Mouse (Mus musculus): ENCODE data around the gene Chd4.
"Not testable (repeated sequence)": the region's sequence is repeated elsewhere in the genome, so short reads cannot be mapped to it uniquely, and the experiment has no call there.

Chd4 gene

GRCm38 (mm10) chr6:125160854-125161760 lies 65.3 kb downstream of the Chd4 start:
- peak; percentile 68 for DNase-seq (ENCODE audit: low spot score)

DNA sequence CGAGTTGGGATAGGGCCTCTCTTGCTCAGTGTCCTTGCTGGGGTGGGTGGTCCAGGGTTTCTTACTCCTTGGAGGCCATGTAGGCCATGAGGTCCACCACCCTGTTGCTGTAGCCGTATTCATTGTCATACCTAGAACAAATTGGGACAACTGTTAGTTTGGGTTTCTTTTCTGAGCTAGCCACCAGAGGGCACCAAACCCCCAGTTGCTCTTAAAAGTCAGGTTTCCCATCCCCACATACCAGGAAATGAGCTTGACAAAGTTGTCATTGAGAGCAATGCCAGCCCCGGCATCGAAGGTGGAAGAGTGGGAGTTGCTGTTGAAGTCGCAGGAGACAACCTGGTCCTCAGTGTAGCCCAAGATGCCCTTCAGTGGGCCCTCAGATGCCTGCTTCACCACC lies 66.2 kb downstream of the Chd4 start:
- DNase-seq (ENCODE audit: low spot score): peak; percentile 71

GRCm38 (mm10) chr6:125162615-125163305 lies 67.0 kb downstream of the Chd4 start:
- not testable (repeated sequence) for DNase-seq (ENCODE audit: low spot score)

GRCm38 (mm10) chr6:125163801-125164657 lies 68.2 kb downstream of the Chd4 start:
- DNase-seq (ENCODE audit: low spot score): peak; percentile 64

GRCm38 (mm10) chr6:125164672-125165327 lies 69.0 kb downstream of the Chd4 start:
- peak; percentile 66 for DNase-seq (ENCODE audit: low spot score)

GRCm38 (mm10) chr6:125165328-125165891 lies 69.6 kb downstream of the Chd4 start:
- peak; percentile 98 for DNase-seq (ENCODE audit: low spot score)

DNA sequence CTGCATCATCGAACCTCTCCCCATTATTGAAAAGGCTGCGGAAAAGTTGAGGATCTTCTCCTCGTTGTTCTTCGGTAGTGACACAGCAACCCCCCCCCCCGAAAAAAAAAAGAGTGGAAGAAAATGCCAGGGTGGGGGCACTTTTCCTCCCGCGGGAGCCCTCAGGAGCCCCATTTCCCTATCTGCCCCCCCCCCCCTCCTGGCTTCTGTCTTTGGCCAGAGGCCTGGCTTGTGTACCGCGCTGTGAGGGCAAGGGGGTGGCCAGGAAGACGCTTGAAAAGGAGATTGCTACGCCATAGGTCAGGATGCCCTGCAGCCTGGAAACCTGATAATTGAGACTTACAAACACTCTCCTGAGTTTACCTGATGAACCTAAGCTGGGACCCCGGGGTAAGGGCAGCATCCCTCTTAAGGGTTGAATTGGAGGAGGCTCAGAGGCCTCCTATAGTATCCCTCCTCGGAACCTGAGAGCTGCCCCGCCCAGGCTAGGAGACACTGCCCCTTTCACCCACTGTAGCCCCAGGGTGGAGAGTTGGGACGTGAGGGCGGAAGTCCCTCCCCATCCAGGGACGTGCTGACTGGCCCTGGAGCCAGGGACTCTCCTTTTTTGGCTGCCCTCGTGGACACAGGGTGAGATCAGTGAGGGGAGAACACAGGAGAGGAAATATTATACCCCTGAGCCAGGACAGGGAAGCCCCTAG lies 70.4 kb downstream of the Chd4 start, which contains the start of gene Gapdh:
TSS of gene Gapdh (minus strand) at position 417 of the 701 bp plus-strand sequence.
- DNase-seq (ENCODE audit: low spot score): peak; percentile 67

DNA sequence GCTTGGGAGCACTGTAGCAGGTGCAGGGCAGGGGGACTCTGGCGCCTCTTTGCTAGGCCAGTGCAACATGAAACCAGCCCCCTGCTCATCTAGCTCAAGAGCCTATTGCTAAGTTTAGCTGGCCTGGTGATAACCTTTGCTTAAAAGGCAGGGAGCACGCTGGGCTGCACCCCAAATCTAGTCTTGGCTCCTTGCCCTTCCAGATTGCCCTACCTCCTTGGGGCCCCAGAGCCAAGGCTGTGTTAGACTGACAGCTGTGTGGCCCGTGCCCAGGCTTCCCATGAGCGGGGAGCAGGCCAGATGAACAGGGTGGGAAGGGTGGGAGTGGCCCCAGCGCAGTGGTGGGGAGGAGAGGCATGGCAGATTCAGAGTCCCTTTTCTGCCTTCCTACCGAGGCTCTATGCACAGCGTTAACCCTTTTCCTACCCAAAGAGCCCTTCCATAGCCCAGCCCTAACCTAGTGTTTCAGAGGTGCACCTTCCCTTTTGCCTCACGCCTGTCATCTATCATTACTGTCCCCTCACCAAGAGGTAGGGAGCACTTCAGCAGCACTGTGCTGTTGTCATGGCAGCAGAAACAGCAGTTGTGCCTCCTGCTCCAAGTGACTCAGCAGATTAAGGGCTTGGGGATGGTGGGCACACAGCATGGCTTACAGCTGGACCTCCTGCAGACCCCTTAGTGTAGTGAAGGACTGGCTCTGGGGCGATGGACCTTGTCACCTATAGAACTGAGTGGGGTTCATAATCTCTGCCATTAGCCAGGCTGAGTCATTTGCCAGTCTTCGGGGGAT lies 71.3 kb downstream of the Chd4 start:
- no peak for DNase-seq (ENCODE audit: low spot score)

DNA sequence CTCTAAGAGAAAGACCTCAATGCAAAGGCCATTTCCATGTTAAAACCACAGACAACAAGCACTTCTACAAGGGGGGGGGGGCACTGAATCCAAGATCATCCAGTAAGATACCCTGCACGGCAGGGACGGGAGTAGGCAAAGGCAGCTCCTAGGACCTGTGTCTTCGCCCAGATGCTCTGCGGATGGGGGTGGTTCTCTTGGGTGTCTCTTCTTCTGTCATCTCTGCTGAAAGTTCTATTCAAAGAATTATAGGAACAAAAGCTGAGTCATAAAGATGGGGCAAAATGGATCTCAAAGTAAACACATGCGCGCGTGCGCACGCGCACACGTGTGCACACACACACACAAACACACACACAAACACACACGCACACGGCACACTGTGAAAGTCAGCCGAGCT lies 72.3 kb downstream of the Chd4 start:
- no peak for DNase-seq (ENCODE audit: low spot score)

DNA sequence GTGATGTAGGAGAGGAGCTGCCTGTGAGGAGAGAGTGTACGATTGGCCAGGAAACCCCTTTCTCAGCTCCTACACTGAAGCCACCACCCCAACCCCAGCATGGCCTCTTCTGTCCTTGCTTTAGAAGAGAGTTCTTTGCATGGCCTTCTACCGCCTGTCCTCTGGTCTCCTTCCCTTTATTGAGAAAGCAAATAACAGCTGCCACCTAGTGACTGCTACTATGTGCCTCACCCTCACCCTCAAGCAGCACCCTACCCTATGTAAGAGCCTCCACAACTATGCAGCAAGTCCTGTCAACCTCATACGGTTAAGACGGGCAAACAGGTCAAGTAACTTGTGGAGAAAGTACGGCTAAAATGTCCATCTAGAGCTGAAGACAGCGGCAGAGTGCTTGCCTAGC lies 74.4 kb downstream of the Chd4 start:
- DNase-seq (ENCODE audit: low spot score): no peak

DNA sequence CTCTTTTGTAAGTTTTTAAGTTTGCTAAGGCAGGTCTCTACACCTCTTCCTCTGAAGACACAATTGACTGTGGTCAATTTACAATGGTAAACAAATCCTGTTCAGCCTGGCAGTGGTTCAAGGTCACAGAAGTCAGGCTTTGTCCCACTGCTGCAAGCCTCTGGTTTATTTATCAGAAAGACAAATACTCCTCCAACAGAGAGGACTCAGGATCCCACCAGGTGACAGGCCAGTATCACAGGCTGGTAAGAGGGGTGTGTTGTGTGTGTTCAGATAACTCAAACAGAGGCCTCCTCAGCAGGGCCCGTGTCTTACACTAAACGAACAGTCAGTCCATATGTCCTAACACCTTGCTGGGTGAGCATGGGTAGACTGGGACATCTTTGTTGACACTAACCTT lies 76.7 kb downstream of the Chd4 start:
- DNase-seq (ENCODE audit: low spot score): no peak

- DNase-seq (ENCODE audit: low spot score): no peak
These were observed 77.5 kb downstream of the Chd4 start for GRCm38 (mm10) chr6:125173256-125173655.

- no peak for DNase-seq (ENCODE audit: low spot score)
These were observed 79.7 kb downstream of the Chd4 start for GRCm38 (mm10) chr6:125175469-125175868.

DNA sequence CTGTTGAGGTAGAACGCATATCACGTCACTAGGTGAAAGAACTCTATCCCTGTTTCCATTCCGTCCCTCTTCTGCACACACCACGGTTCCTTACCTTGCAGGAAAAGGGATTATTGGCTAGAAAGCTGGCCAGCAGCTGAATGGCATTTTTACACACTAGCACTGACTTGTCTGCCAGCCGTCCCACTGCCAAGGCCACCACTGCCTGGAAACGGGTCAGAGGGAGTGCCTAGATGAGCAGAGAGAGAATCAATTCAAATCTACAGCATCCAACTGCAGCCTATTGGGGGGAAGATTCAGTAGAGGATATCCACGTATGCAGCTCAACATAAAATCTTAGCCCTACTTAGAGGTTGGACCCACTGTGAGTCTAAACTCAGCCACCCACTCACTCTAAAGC lies 83.8 kb downstream of the Chd4 start:
- DNase-seq (ENCODE audit: low spot score): no peak
